ENCODE assay signal across 8 mouse cellular contexts in genomic region chr7:138846502-138846991, GRCm38 (mm10). TPM values are rescaled to one million over a fixed set of nuclear protein-coding genes. Genes with fewer than 3 reads are reported as not detected.
A peak's percentile ranks its signal among the peaks of the same experiment; 100 is the strongest.
DNase-seq lines count a peak whose midpoint lies in the region; ATAC-seq and TF ChIP-seq lines count a peak whose summit lies in the region.

No protein-coding gene starts in this region.

- H3K9ac ChIP-seq in MEL (ENCODE audit: control insufficient read depth, low read depth, low read length, poor library complexity, severe bottlenecking): peak overlapping the region; percentile 96
- H3K9ac ChIP-seq in midbrain, embryonic 14.5 days (replicated peaks; ENCODE audit: low read length): peak overlapping the region; percentile 97

- 3% methylated on average over 61 of the region's 61 CpGs for WGBS in limb, embryonic 10.5 days
- under 1% methylated on average over 54 of the region's 61 CpGs for WGBS in midbrain, embryonic 14.5 days

- H3K27ac ChIP-seq in layer of hippocampus, adult 2 months: peak overlapping the region; percentile 96
- 0 out of 2 replicates have a peak overlapping the region, but pooled peaks have one; percentile 2 for H3K27ac ChIP-seq in MEL (ENCODE audit: control insufficient read depth, low read depth, low read length)
- peak overlapping the region; percentile 99 for H3K27ac ChIP-seq in limb, embryonic 10.5 days
- H3K27ac ChIP-seq in midbrain, embryonic 14.5 days (replicated peaks; ENCODE audit: low read depth, low read length): peak overlapping the region; percentile 91

- no peak for TF ChIP-seq EP300 in MEL (IDR thresholded peaks at IDR 0.05; ENCODE audit: low read depth in 1 of 2, low read length in 2 of 2)

- H3K4me3 ChIP-seq in layer of hippocampus, adult 2 months: peak overlapping the region; percentile 95
- H3K4me3 ChIP-seq in MEL (ENCODE audit: control insufficient read depth in 1 of 2, insufficient read depth in 1 of 2, low read depth in 2 of 2, low read length in 2 of 2): peak overlapping the region; percentile 87 to 99
- peak overlapping the region; percentile 91 for H3K4me3 ChIP-seq in limb, embryonic 10.5 days
- H3K4me3 ChIP-seq in midbrain, embryonic 14.5 days (replicated peaks; ENCODE audit: low read depth, low read length): peak overlapping the region; percentile 99

- no peaks in the 10 kb centered on the region for H3K27me3 ChIP-seq in MEL (ENCODE audit: control insufficient read depth in 1 of 2, insufficient read depth in 2 of 2, low read length in 2 of 2)
- H3K27me3 ChIP-seq in limb, embryonic 10.5 days (ENCODE audit: low read depth, poor library complexity, severe bottlenecking): no peaks in the 10 kb centered on the region
- H3K27me3 ChIP-seq in midbrain, embryonic 14.5 days (ENCODE audit: control insufficient read depth, insufficient read depth, low read length): no peaks in the 10 kb centered on the region

- peaks cover 14 to 21% of the 10 kb centered on the region in 2 experiments for H3K36me3 ChIP-seq in MEL (ENCODE audit: control insufficient read depth in 1 of 2, insufficient read depth in 2 of 2, low read length in 2 of 2)
- peaks cover 33% of the 10 kb centered on the region for H3K36me3 ChIP-seq in limb, embryonic 10.5 days
- H3K36me3 ChIP-seq in midbrain, embryonic 14.5 days (ENCODE audit: control insufficient read depth, insufficient read depth, low read length): peaks cover 14% of the 10 kb centered on the region

- H3K79me2 ChIP-seq in MEL (ENCODE audit: control insufficient read depth, insufficient read depth, low read length, poor library complexity): peaks cover 37% of the 10 kb centered on the region

- ATAC-seq in erythroblast, adult 5-6 weeks (replicated peaks; ENCODE audit: low FRiP score, poor library complexity, severe bottlenecking): peak; percentile 59
- ATAC-seq in midbrain, embryonic 14.5 days (ENCODE audit: low FRiP score, low TSS enrichment): peak; percentile 79
- ATAC-seq in activated CD4-positive, CD25-positive, alpha-beta regulatory T cell, adult 4 months: no peak

- H3K4me2 ChIP-seq in midbrain, embryonic 14.5 days (ENCODE audit: low read length): peak overlapping the region; percentile 78

- no peak for TF ChIP-seq POLR2A in MEL (IDR thresholded peaks at IDR 0.05; ENCODE audit: control insufficient read depth in 1 of 2, insufficient read depth in 1 of 2, low read depth in 1 of 2, low read length in 2 of 2, poor library complexity in 1 of 2)

- TF ChIP-seq RAD21 in MEL (IDR thresholded peaks at IDR 0.05; ENCODE audit: low read depth, low read length): no peak

- H3K4me1 ChIP-seq in MEL (ENCODE audit: control insufficient read depth in 1 of 2, insufficient read depth in 2 of 2, low read length in 2 of 2): peaks cover 0 to 26% of the 10 kb centered on the region in 2 experiments; a peak in 3 of 4 replicates
- H3K4me1 ChIP-seq in limb, embryonic 10.5 days: peaks cover 36% of the 10 kb centered on the region
- peaks cover 44% of the 10 kb centered on the region for H3K4me1 ChIP-seq in midbrain, embryonic 14.5 days (ENCODE audit: control insufficient read depth, insufficient read depth, low read length)

- TF ChIP-seq CTCF in layer of hippocampus, adult 2 months (conservative IDR thresholded peaks at IDR 0.05): no peak
- no peak for TF ChIP-seq CTCF in MEL (IDR thresholded peaks at IDR 0.05 in 2 of 3, conservative IDR thresholded peaks at IDR 0.05 in 1 of 3; ENCODE audit: control insufficient read depth in 1 of 3, insufficient read depth in 1 of 3, low read depth in 2 of 3, low read length in 3 of 3, poor library complexity in 1 of 3, severe bottlenecking in 1 of 3)

- no peak for DNase-seq in layer of hippocampus, adult 2 months (ENCODE audit: low spot score in 2 of 2)
- no peak for DNase-seq in layer of hippocampus, adult 9-10 months (ENCODE audit: low spot score)
- DNase-seq in MEL (ENCODE audit: low read depth, low spot score): no peak
- peak; percentile 64 for DNase-seq in limb, embryonic 10.5 days (ENCODE audit: low spot score)
- DNase-seq in midbrain, embryonic 14.5 days: no peak
- no peak for DNase-seq in layer of hippocampus, adult 11-12 months (ENCODE audit: low spot score)

- H3K9me3 ChIP-seq in MEL (replicated peaks; ENCODE audit: insufficient read depth, low read length): no peaks in the 10 kb centered on the region
- H3K9me3 ChIP-seq in limb, embryonic 10.5 days (replicated peaks): no peaks in the 10 kb centered on the region
- no peaks in the 10 kb centered on the region for H3K9me3 ChIP-seq in midbrain, embryonic 14.5 days (ENCODE audit: control insufficient read depth, low read length)

TF ChIP-seq in MEL, 35 proteins besides CTCF, POLR2A, EP300 and RAD21:
- TF ChIP-seq MYC (IDR thresholded peaks at IDR 0.05; ENCODE audit: low read depth, low read length) (no peak), BHLHE40 (IDR thresholded peaks at IDR 0.05; ENCODE audit: borderline replicate concordance, low read depth, low read length) (no peak), POLR2AphosphoS5 (IDR thresholded peaks at IDR 0.05; ENCODE audit: borderline replicate concordance, low read depth, low read length) (no peak), MEF2A (IDR thresholded peaks at IDR 0.05; ENCODE audit: extremely low read depth, insufficient replicate concordance, low read depth, low read length, poor library complexity, severe bottlenecking) (no peak), SIN3A (IDR thresholded peaks at IDR 0.05; ENCODE audit: low read length) (no peak), NELFE (IDR thresholded peaks at IDR 0.05; ENCODE audit: low read depth, low read length) (no peak), ELF1 (IDR thresholded peaks at IDR 0.05; ENCODE audit: low read depth, low read length) (no peak), ZC3H11A (IDR thresholded peaks at IDR 0.05; ENCODE audit: low read depth, low read length) (no peak), CHD1 (IDR thresholded peaks at IDR 0.05; ENCODE audit: low read depth, low read length) (no peak), USF1 (IDR thresholded peaks at IDR 0.05; ENCODE audit: low read depth, low read length) (no peak), ETS1 (IDR thresholded peaks at IDR 0.05; ENCODE audit: low read depth, low read length) (no peak), MAFK (IDR thresholded peaks at IDR 0.05; ENCODE audit: borderline replicate concordance, low read depth, low read length) (no peak), ZKSCAN1 (IDR thresholded peaks at IDR 0.05; ENCODE audit: low read depth, low read length) (no peak), TCF12 (IDR thresholded peaks at IDR 0.05; ENCODE audit: low read depth, low read length) (no peak), MAZ (IDR thresholded peaks at IDR 0.05; ENCODE audit: low read depth, low read length) (no peak)

RNA-seq across cellular contexts. Expression of gene Mapk1ip1, which starts 0.5 kb away (rescaled TPM):
- 10 to 100 TPM; 49.6 to 52.4 TPM for total RNA-seq in layer of hippocampus, adult 2 months (2021)
- 2.1 and 2.8 TPM in 2 replicates for total RNA-seq in MEL (2012; rRNA removed)
- polyA plus RNA-seq in MEL (2012; ENCODE audit: insufficient read depth in 1 of 2, insufficient read length in 2 of 2, low read depth in 1 of 2, low replicate concordance in 2 of 2, missing spikeins in 1 of 2): 10 to 100 TPM in 1 of 2 experiments, not detected in 1; 12.4 TPM
- 2.7 and 4.2 TPM in 2 replicates for total RNA-seq in erythroblast, adult 5-6 weeks (2015; ENCODE audit: low replicate concordance)
- 2.6 and 5.2 TPM in 2 replicates for total RNA-seq in erythroblast, adult 5-6 weeks (2017; ENCODE audit: low replicate concordance)
- 8.0 and 9.4 TPM in 2 replicates for polyA plus RNA-seq in limb, embryonic 10.5 days (2016; fragmentation: Nextera tagmentation; extraction: Ambion mirVana)
- 28.6 and 29.4 TPM in 2 replicates for polyA plus RNA-seq in midbrain, embryonic 14.5 days (2014; fragmentation: Nextera tagmentation; extraction: Ambion mirVana)
- 10 to 100 TPM; 14.3 to 19.9 TPM for polyA plus RNA-seq in activated CD4-positive, CD25-positive, alpha-beta regulatory T cell, adult 4 months (2017; shearing (Covaris generic))

RNA-seq across cellular contexts. Expression of gene Ppp2r2d, which starts 0.7 kb away (rescaled TPM):
- total RNA-seq in layer of hippocampus, adult 2 months (2021): 10 to 100 TPM; 62.2 to 62.8 TPM
- total RNA-seq in MEL (2012; rRNA removed): 29.8 and 30.9 TPM in 2 replicates
- 10 to 100 TPM in 1 of 2 experiments, not detected in 1; 46.6 TPM for polyA plus RNA-seq in MEL (2012; ENCODE audit: insufficient read depth in 1 of 2, insufficient read length in 2 of 2, low read depth in 1 of 2, low replicate concordance in 2 of 2, missing spikeins in 1 of 2)
- total RNA-seq in erythroblast, adult 5-6 weeks (2015; ENCODE audit: low replicate concordance): 3.8 and 25.5 TPM in 2 replicates
- total RNA-seq in erythroblast, adult 5-6 weeks (2017; ENCODE audit: low replicate concordance): 12.4 and 18.8 TPM in 2 replicates
- 50.9 and 51.9 TPM in 2 replicates for polyA plus RNA-seq in limb, embryonic 10.5 days (2016; fragmentation: Nextera tagmentation; extraction: Ambion mirVana)
- 95.8 and 100 TPM in 2 replicates for polyA plus RNA-seq in midbrain, embryonic 14.5 days (2014; fragmentation: Nextera tagmentation; extraction: Ambion mirVana)
- 10 to 100 TPM; 12.3 to 15.0 TPM for polyA plus RNA-seq in activated CD4-positive, CD25-positive, alpha-beta regulatory T cell, adult 4 months (2017; shearing (Covaris generic))

Comparison
In these comparisons a context has a peak if more than half of its experiments do, and no peak if none do; other contexts are left out.
1. H3K27ac ChIP-seq: peak in every context shown above with its lines; median percentile 99 in limb, embryonic 10.5 days; 96 in layer of hippocampus, adult 2 months; 91 in midbrain, embryonic 14.5 days; 2 in MEL.